Mouse (Mus musculus) embryonic fibroblast, embryonic 13.5 days (primary cell): ENCODE measurements around the gene Tpd52l2. TPM values are rescaled to one million over a fixed set of nuclear protein-coding genes. Genes with fewer than 3 reads are reported as not detected.

Experiments
- H3K27ac ChIP-seq: 2 replicates; pipeline ENCODE4 v1.5.1; 2012; ENCODE audit warnings: low read length, control low read depth, inconsistent platforms; ENCODE audit not compliant: insufficient read depth
- H3K4me1 ChIP-seq: 2 replicates; pipeline ENCODE4 v1.6.1; 2011; ENCODE audit warnings: low read length; ENCODE audit not compliant: control insufficient read depth, insufficient read depth
- H3K4me3 ChIP-seq: 2 replicates; pipeline ENCODE4 v1.5.1; 2011; ENCODE audit warnings: mild to moderate bottlenecking, control low read depth, low read length; ENCODE audit not compliant: insufficient read depth
- CTCF ChIP-seq: IDR thresholded peaks from 2 replicates; pipeline ENCODE4 v1.5.1; 2011; ENCODE audit warnings: mild to moderate bottlenecking, control low read depth, low read length, moderate library complexity, borderline replicate concordance; ENCODE audit not compliant: insufficient read depth
- POLR2A ChIP-seq: IDR thresholded peaks from 2 replicates; pipeline ENCODE4 v1.6.1; 2011; ENCODE audit warnings: low read depth, mild to moderate bottlenecking, control low read depth, low read length, moderate library complexity
- polyA plus RNA-seq: library from polyadenylated mRNA; stranded (reverse); fragments of >200 nt; gene quantifications from 2 replicates; pipeline ENCODE4 v1.2.4, GENCODE M21; 2011; ENCODE audit warnings: low read depth; ENCODE audit not compliant: missing spikeins, insufficient read length

Gene Tpd52l2
- polyA plus RNA-seq, 1 experiment, result 96.5 TPM

- Histone ChIP-seq H3K27ac (no peak overlapping the region), H3K4me1 (no peaks in the 10 kb centered on the region), H3K4me3 (no peak overlapping the region)
- TF ChIP-seq CTCF, result no peak
- no peak for TF ChIP-seq POLR2A
These were observed 35.3 kb upstream of the Tpd52l2 start for GRCm38 (mm10) chr2:181461536-181462100.

GRCm38 (mm10) chr2:181462604-181463003 lies 34.3 kb upstream of the Tpd52l2 start:
- Histone ChIP-seq H3K4me3 (no peak overlapping the region), H3K27ac (no peak overlapping the region), H3K4me1 (no peaks in the 10 kb centered on the region)
- TF ChIP-seq POLR2A (no peak), CTCF (no peak)

- Histone ChIP-seq H3K27ac (no peak overlapping the region), H3K4me3 (no peak overlapping the region), H3K4me1 (no peaks in the 10 kb centered on the region)
- no peak for TF ChIP-seq POLR2A
These were observed 33.8 kb upstream of the Tpd52l2 start for GRCm38 (mm10) chr2:181463008-181463738.

GRCm38 (mm10) chr2:181465423-181465822 lies 31.5 kb upstream of the Tpd52l2 start:
- Histone ChIP-seq H3K27ac (no peak overlapping the region), H3K4me1 (no peaks in the 10 kb centered on the region)
- no peak for TF ChIP-seq POLR2A
- no peak for TF ChIP-seq CTCF

GRCm38 (mm10) chr2:181470285-181470684 lies 26.7 kb upstream of the Tpd52l2 start:
- TF ChIP-seq CTCF (no peak), POLR2A (no peak)
- H3K27ac ChIP-seq, result no peak overlapping the region

More at GRCm38 (mm10) chr2:181465423-181465822, 31.5 kb upstream of the Tpd52l2 start:
- H3K4me3 ChIP-seq, result no peak overlapping the region

GRCm38 (mm10) chr2:181471246-181471645 lies 25.7 kb upstream of the Tpd52l2 start:
- Histone ChIP-seq H3K4me1 (no peaks in the 10 kb centered on the region), H3K4me3 (no peak overlapping the region), H3K27ac (no peak overlapping the region)
- TF ChIP-seq POLR2A, result no peak
- no peak for TF ChIP-seq CTCF

More at GRCm38 (mm10) chr2:181470285-181470684, 26.7 kb upstream of the Tpd52l2 start:
- no peak overlapping the region for H3K4me3 ChIP-seq
- H3K4me1 ChIP-seq, result no peaks in the 10 kb centered on the region

- no peak for TF ChIP-seq CTCF
- no peak for TF ChIP-seq POLR2A
- Histone ChIP-seq H3K27ac (no peak overlapping the region), H3K4me3 (no peak overlapping the region)
These were observed 24.6 kb upstream of the Tpd52l2 start for GRCm38 (mm10) chr2:181472256-181472827.

GRCm38 (mm10) chr2:181483120-181483519 lies 13.8 kb upstream of the Tpd52l2 start:
- H3K27ac ChIP-seq, result no peak overlapping the region
- no peak overlapping the region for H3K4me3 ChIP-seq
- no peaks in the 10 kb centered on the region for H3K4me1 ChIP-seq
- no peak for TF ChIP-seq CTCF
- TF ChIP-seq POLR2A, result no peak

More at GRCm38 (mm10) chr2:181472256-181472827, 24.6 kb upstream of the Tpd52l2 start:
- H3K4me1 ChIP-seq, result no peaks in the 10 kb centered on the region

GRCm38 (mm10) chr2:181483562-181484318 lies 13.2 kb upstream of the Tpd52l2 start:
- no peaks in the 10 kb centered on the region for H3K4me1 ChIP-seq
- no peak overlapping the region for H3K27ac ChIP-seq
- no peak for TF ChIP-seq CTCF
- no peak for TF ChIP-seq POLR2A
- no peak overlapping the region for H3K4me3 ChIP-seq
